Mouse (Mus musculus) small intestine, adult 2 months (tissue): ENCODE measurements around the gene Unc5a.

Source experiments
- CTCF ChIP-seq: fragments of 200-500 bp; IDR thresholded peaks from 2 replicates; pipeline ENCODE4 v1.5.1; 2012; ENCODE audit warnings: low read depth, mild to moderate bottlenecking, control low read depth, inconsistent platforms, low read length, moderate library complexity, mixed read lengths; ENCODE audit not compliant: insufficient replicate concordance, insufficient read length; ENCODE audit errors: extremely low read depth
- POLR2A ChIP-seq: fragments of 200-500 bp; IDR thresholded peaks from 2 replicates; pipeline ENCODE4 v1.6.1; 2012; ENCODE audit warnings: low read depth, mild to moderate bottlenecking, control low read depth, inconsistent platforms, low read length, moderate library complexity

DNA sequence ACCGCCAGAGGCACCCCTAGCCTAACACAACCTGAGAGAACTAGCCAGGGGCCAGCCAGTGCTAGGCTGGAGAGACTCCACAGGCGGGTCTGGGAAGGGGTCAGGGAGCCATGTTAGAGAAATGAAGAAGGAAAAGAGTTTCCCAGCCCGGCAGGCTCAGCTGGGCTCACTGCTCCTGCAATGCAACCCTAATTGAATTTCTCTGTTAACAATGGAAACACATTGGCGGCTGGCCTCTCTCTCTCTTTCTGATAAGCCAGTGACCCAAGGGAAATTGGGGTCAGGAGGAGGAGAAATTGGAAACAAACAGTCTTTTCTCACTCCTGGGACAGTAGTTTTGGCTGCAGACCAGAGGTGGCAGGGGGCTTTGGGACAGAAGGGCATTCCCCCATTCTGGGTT is 45.4 kb downstream of the Unc5a start:
- TF ChIP-seq POLR2A = no peak
- TF ChIP-seq CTCF = no peak
